Mouse (Mus musculus) erythroblast, embryonic 14.5 days (primary cell): ENCODE results near the gene Fos.

Experiments used
- GATA1 ChIP-seq: IDR thresholded peaks from 2 replicates; pipeline ENCODE4 v1.6.1; 2012; ENCODE audit warnings: low read length, inconsistent platforms, mixed read lengths
- TAL1 ChIP-seq: IDR thresholded peaks from 3 replicates; pipeline ENCODE4 v1.6.1; 2012; ENCODE audit warnings: low read length, inconsistent platforms, mixed read lengths

DNA sequence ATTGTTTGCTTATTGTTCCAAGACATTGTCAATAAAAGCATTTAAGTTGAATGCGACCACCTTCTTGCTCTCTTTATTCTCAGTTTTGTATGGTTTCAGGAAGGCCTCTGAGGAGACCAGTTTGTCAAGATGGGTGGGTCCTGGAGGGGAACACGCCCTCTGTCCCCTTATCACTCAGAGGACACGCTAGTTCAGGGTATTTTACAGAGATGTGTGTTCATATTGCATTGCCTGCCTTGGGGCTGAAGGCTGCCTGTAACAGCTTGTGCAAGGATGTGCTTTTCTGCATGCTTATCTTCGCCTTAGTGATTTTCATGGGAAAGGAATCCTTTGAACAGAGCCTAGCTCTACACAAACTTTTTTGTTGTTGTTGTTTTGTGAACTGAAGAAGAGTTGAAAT is 3.5 kb downstream of the Fos start:
- TF ChIP-seq TAL1 (no peak), GATA1 (peak; percentile 54)
